In the genomic region with DNA sequence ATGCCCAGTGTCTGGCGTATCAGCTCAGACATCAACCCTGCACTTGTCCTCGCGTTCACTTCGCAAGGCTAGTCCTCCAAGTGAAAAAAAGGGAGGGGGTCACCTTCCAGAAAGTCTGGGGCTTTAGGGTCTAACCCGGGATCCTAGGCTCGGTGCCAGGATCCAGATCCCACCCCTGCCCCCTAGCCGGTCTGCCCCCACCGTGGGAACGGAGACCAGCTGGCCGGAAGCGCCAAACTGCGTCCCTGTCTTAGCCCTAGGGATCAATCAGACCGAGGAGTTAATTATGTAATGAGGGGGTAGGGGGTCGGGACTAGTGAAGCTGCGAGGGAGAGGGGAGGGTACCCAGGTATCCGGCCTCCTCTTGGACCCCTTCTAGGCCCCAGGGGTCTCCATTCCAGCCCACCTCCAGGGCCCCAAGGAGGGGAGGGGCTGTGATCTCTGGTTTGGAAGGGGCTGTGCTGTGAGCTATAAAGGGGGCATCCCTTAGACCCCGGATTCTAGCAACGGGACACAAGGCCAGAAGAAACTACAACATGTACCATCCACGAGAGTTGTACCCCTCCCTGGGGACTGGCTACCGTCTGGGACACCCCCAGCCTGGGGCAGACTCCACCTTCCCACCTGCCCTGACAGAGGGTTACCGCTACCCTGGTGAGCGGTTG, we compare ENCODE assay signal across 7 mouse cellular contexts. TPM values are rescaled to one million over a fixed set of nuclear protein-coding genes. Genes with fewer than 3 reads are reported as not detected.
DNase-seq lines count a peak whose midpoint lies in the region; ATAC-seq and TF ChIP-seq lines count a peak whose summit lies in the region.

A gene (plus strand): TSS at position 513 of the 665 bp plus-strand sequence.

- no peaks in the 10 kb centered on the region for H3K27me3 ChIP-seq in testis, adult 2 months (ENCODE audit: control insufficient read depth, insufficient read depth, low read length)
- H3K27me3 ChIP-seq in forebrain, embryonic 13.5 days = no peaks in the 10 kb centered on the region
- H3K27me3 ChIP-seq in neural tube, embryonic 14.5 days (ENCODE audit: control insufficient read depth, insufficient read depth, low read length) = no peaks in the 10 kb centered on the region

- 6% methylated on average over 22 of the region's 22 CpGs for WGBS in forebrain, embryonic 13.5 days
- WGBS in neural tube, embryonic 14.5 days = 5% methylated on average over 22 of the region's 22 CpGs

- no peak for DNase-seq in testis, postnatal 14 days (ENCODE audit: low spot score)
- peak; percentile 56 for DNase-seq in kidney, postnatal 14 days
- no peak for DNase-seq in gastrocnemius, postnatal 25 days

- peak within 1 kb of the TSS; percentile 92 for H3K4me2 ChIP-seq in forebrain, embryonic 13.5 days
- H3K4me2 ChIP-seq in neural tube, embryonic 14.5 days (ENCODE audit: low read depth, low read length) = peak within 1 kb of the TSS; percentile 96

- H3K4me3 ChIP-seq in testis, adult 2 months (ENCODE audit: control insufficient read depth, low read depth, low read length) = peak within 1 kb of the TSS; percentile 18; the same call in 1 of the 2 replicates
- peak within 1 kb of the TSS; percentile 45 for H3K4me3 ChIP-seq in forebrain, embryonic 13.5 days
- peak within 1 kb of the TSS; percentile 36 for H3K4me3 ChIP-seq in neural tube, embryonic 14.5 days (ENCODE audit: low read depth, low read length)

- ATAC-seq in forebrain, embryonic 13.5 days = no peak
- 0 out of 2 replicates have a peak, but pooled peaks have one; percentile 0 for ATAC-seq in neural tube, embryonic 14.5 days (ENCODE audit: low read depth)
- no peak for ATAC-seq in monocyte, adult 5-6 weeks (replicated peaks; ENCODE audit: insufficient number of reproducible peaks, low FRiP score, low TSS enrichment, poor library complexity, severe bottlenecking)

- no peaks in the 10 kb centered on the region for H3K9me3 ChIP-seq in forebrain, embryonic 13.5 days (replicated peaks)
- H3K9me3 ChIP-seq in neural tube, embryonic 14.5 days (ENCODE audit: control insufficient read depth, low read length) = no peaks in the 10 kb centered on the region

- peak within 1 kb of the TSS; percentile 71 for H3K9ac ChIP-seq in forebrain, embryonic 13.5 days
- peak within 1 kb of the TSS; percentile 56 for H3K9ac ChIP-seq in neural tube, embryonic 14.5 days (replicated peaks; ENCODE audit: low read depth, low read length)

- H3K27ac ChIP-seq in testis, adult 2 months (ENCODE audit: control insufficient read depth, insufficient read depth, low read depth, low read length) = no peak within 1 kb of the TSS
- peak within 1 kb of the TSS; percentile 85 for H3K27ac ChIP-seq in forebrain, embryonic 13.5 days
- peak within 1 kb of the TSS; percentile 77 for H3K27ac ChIP-seq in neural tube, embryonic 14.5 days (ENCODE audit: low read depth, low read length)

- H3K4me1 ChIP-seq in testis, adult 2 months (ENCODE audit: control insufficient read depth, insufficient read depth, low read length) = peaks cover 19% of the 10 kb centered on the region
- H3K4me1 ChIP-seq in forebrain, embryonic 13.5 days = peaks cover 49% of the 10 kb centered on the region
- H3K4me1 ChIP-seq in neural tube, embryonic 14.5 days (ENCODE audit: control insufficient read depth, insufficient read depth, low read length) = peaks cover 29% of the 10 kb centered on the region

- H3K36me3 ChIP-seq in testis, adult 2 months (ENCODE audit: control insufficient read depth, insufficient read depth, low read length) = no peaks in the 10 kb centered on the region; the same call in 1 of the 2 replicates
- peaks cover 34% of the 10 kb centered on the region for H3K36me3 ChIP-seq in forebrain, embryonic 13.5 days (ENCODE audit: poor library complexity, severe bottlenecking)
- H3K36me3 ChIP-seq in neural tube, embryonic 14.5 days (ENCODE audit: control insufficient read depth, insufficient read depth, low read length) = peaks cover 14% of the 10 kb centered on the region

- no peak for TF ChIP-seq POLR2A in testis, adult 2 months (IDR thresholded peaks at IDR 0.05; ENCODE audit: control insufficient read depth, low read depth, low read length)

- no peak for TF ChIP-seq CTCF in testis, adult 2 months (IDR thresholded peaks at IDR 0.05; ENCODE audit: control insufficient read depth, insufficient read depth, insufficient replicate concordance, low read depth, low read length)

RNA-seq across cellular contexts. Expression of the gene that starts here (rescaled TPM):
- 1.1 and 1.2 TPM in 2 replicates for polyA plus RNA-seq in testis, adult 2 months (2012; rRNA removed)
- 0.43 and 0.55 TPM in 2 replicates for polyA plus RNA-seq in forebrain, embryonic 13.5 days (2015; fragmentation: Nextera tagmentation; extraction: Ambion mirVana)
- 0.27 and 0.55 TPM in 2 replicates for polyA plus RNA-seq in neural tube, embryonic 14.5 days (2014; fragmentation: Nextera tagmentation; extraction: Ambion mirVana)
- 2.0 to 3.8 TPM (median 2.2 TPM) in 3 replicates for total RNA-seq in monocyte, adult 5-6 weeks (2017)
- under 1 TPM; 0.20 to 0.62 TPM for total RNA-seq in gastrocnemius, postnatal 25 days (2021)

Comparison
In these comparisons a context has a peak if more than half of its experiments do, and no peak if none do; other contexts are left out.
1. Peak in ATAC-seq, H3K4me3 ChIP-seq, H3K27ac ChIP-seq, H3K9ac ChIP-seq and H3K4me2 ChIP-seq in neural tube, embryonic 14.5 days; RNA of the gene not detected or under 1 TPM.